Mouse (Mus musculus) myocyte (in vitro differentiated cells): ENCODE measurements at regions not wholly inside any gene's neighbourhood (a gene's known extent, or its start where the extent isn't known, plus 50 kb on each side); places are given as distances from the start of the nearest gene placed in this dataset.

Source experiments
- H3K27me3 ChIP-seq: one replicate; pipeline ENCODE4 v1.6.1; 2011; ENCODE audit not compliant: control insufficient read depth, insufficient read depth, insufficient read length
- H3K36me3 ChIP-seq: one replicate; pipeline ENCODE4 v1.6.1; 2011; ENCODE audit not compliant: control insufficient read depth, insufficient read depth
- H3K4me2 ChIP-seq: one replicate; pipeline ENCODE4 v1.6.1; 2011; ENCODE audit warnings: low read depth, control low read depth
- H3K4me3 ChIP-seq: one replicate; pipeline ENCODE4 v1.5.1; 2011; ENCODE audit warnings: mild to moderate bottlenecking, control low read depth, moderate library complexity
- H3K79me2 ChIP-seq: one replicate; pipeline ENCODE4 v1.6.1; 2011; ENCODE audit not compliant: control insufficient read depth, insufficient read depth
- H3ac ChIP-seq: one replicate; pipeline ENCODE4 v1.6.1; 2011; ENCODE audit not compliant: control insufficient read depth, insufficient read length
- CEBPB ChIP-seq: IDR thresholded peaks from 2 replicates; pipeline ENCODE4 v1.6.1; 2011; ENCODE audit warnings: mild to moderate bottlenecking, moderate library complexity; ENCODE audit not compliant: poor library complexity, insufficient read depth, severe bottlenecking
- E2F4 ChIP-seq: IDR thresholded peaks from one replicate; pipeline ENCODE4 v1.6.1; 2011; ENCODE audit warnings: mild to moderate bottlenecking, control low read depth, moderate library complexity; ENCODE audit not compliant: insufficient read depth
- MAX ChIP-seq: IDR thresholded peaks from one replicate; pipeline ENCODE4 v1.6.1; 2011; ENCODE audit warnings: low read depth, mild to moderate bottlenecking, control low read depth
- MYOD1 ChIP-seq, 3 experiments: IDR thresholded peaks; one replicate each; pipeline ENCODE4 v1.6.1; 2011; ENCODE audit warnings: control low read depth in 2 of 3, low read depth in 2 of 3, mild to moderate bottlenecking in 2 of 3, moderate library complexity in 1 of 3; ENCODE audit not compliant: insufficient read length in 2 of 3, control insufficient read depth in 1 of 3
- MYOG ChIP-seq, 3 experiments: IDR thresholded peaks; one replicate each; pipeline ENCODE4 v1.6.1; 2011; ENCODE audit warnings: control low read depth in 2 of 3, low read depth in 2 of 3, mild to moderate bottlenecking in 2 of 3; ENCODE audit not compliant: insufficient read length in 2 of 3, control insufficient read depth in 1 of 3, insufficient read depth in 1 of 3
- POLR2A ChIP-seq: IDR thresholded peaks from one replicate; pipeline ENCODE4 v1.6.1; 2011; ENCODE audit warnings: low read depth, mild to moderate bottlenecking, control low read depth, moderate library complexity; ENCODE audit not compliant: insufficient read length
- POLR2AphosphoS2 ChIP-seq: IDR thresholded peaks from one replicate; pipeline ENCODE4 v1.6.1; 2011; ENCODE audit warnings: low read depth, control low read depth; ENCODE audit not compliant: insufficient read length
- REST ChIP-seq: IDR thresholded peaks from one replicate; pipeline ENCODE4 v1.6.1; 2011; ENCODE audit warnings: mild to moderate bottlenecking, control low read depth, moderate library complexity; ENCODE audit not compliant: insufficient read depth, insufficient read length
- SRF ChIP-seq: IDR thresholded peaks from one replicate; pipeline ENCODE4 v1.6.1; 2011; ENCODE audit warnings: low read depth; ENCODE audit not compliant: control insufficient read depth, insufficient read length
- TCF12 ChIP-seq: IDR thresholded peaks from one replicate; pipeline ENCODE4 v1.6.1; 2011; ENCODE audit warnings: mild to moderate bottlenecking, control low read depth; ENCODE audit not compliant: poor library complexity, insufficient read depth, severe bottlenecking
- TCF3 ChIP-seq: IDR thresholded peaks from one replicate; pipeline ENCODE4 v1.6.1; 2011; ENCODE audit warnings: low read depth, control low read depth; ENCODE audit not compliant: insufficient read length
- USF1 ChIP-seq: IDR thresholded peaks from one replicate; pipeline ENCODE4 v1.6.1; 2011; ENCODE audit warnings: low read depth, mild to moderate bottlenecking, control low read depth, moderate library complexity

- Histone ChIP-seq H3ac (no peak overlapping the region), H3K4me2 (no peak overlapping the region), H3K36me3 (no peaks in the 10 kb centered on the region), H3K27me3 (no peaks in the 10 kb centered on the region), H3K4me3 (no peak overlapping the region), H3K79me2 (no peaks in the 10 kb centered on the region)
- TF ChIP-seq POLR2A (no peak), REST (no peak), TCF12 (no peak), MYOG (IDR thresholded peaks at IDR 0.05; ENCODE audit: control insufficient read depth in 1 of 3, insufficient read depth in 1 of 3, insufficient read length in 2 of 3, low read depth in 2 of 3) (no peak), TCF3 (no peak), POLR2AphosphoS2 (no peak), MYOD1 (IDR thresholded peaks at IDR 0.05; ENCODE audit: control insufficient read depth in 1 of 3, insufficient read length in 2 of 3, low read depth in 2 of 3) (no peak), USF1 (no peak), CEBPB (no peak), MAX (no peak), E2F4 (no peak), SRF (no peak)
Observed at GRCm38 (mm10) chr12:25172450-25172849, 75.5 kb upstream of the Id2 start.

GRCm38 (mm10) chr12:25169611-25170010, 72.7 kb upstream of the Id2 start:
- Histone ChIP-seq H3K79me2 (no peaks in the 10 kb centered on the region), H3K4me3 (no peak overlapping the region), H3K36me3 (no peaks in the 10 kb centered on the region), H3K27me3 (no peaks in the 10 kb centered on the region), H3ac (no peak overlapping the region), H3K4me2 (no peak overlapping the region)
- TF ChIP-seq POLR2AphosphoS2 (no peak), E2F4 (no peak), POLR2A (no peak), TCF12 (no peak), MAX (no peak), MYOD1 (IDR thresholded peaks at IDR 0.05; ENCODE audit: control insufficient read depth in 1 of 3, insufficient read length in 2 of 3, low read depth in 2 of 3) (no peak), TCF3 (no peak), MYOG (IDR thresholded peaks at IDR 0.05; ENCODE audit: control insufficient read depth in 1 of 3, insufficient read depth in 1 of 3, insufficient read length in 2 of 3, low read depth in 2 of 3) (no peak), REST (no peak), USF1 (no peak), CEBPB (no peak), SRF (no peak)

DNA sequence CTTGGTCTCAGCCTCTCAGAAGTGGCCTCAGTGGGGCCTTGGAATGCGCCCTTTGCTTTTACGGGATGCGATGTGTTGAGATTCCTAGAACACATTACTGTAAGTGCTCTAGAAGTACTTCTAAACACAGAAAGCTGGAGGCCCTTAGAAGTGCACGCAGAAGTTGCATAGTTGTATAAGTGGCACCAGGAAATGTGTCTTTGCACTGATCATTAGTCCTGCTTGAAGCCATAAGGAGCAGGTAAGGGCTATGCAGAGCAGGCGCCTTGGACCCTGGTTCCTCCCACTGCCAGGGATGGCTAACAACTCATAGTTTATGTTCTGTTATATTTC, 71.2 kb upstream of the Id2 start:
- Histone ChIP-seq H3K27me3 (no peaks in the 10 kb centered on the region), H3ac (no peak overlapping the region), H3K4me3 (no peak overlapping the region), H3K4me2 (no peak overlapping the region), H3K36me3 (no peaks in the 10 kb centered on the region), H3K79me2 (no peaks in the 10 kb centered on the region)
- TF ChIP-seq POLR2AphosphoS2 (no peak), MAX (no peak)

DNA sequence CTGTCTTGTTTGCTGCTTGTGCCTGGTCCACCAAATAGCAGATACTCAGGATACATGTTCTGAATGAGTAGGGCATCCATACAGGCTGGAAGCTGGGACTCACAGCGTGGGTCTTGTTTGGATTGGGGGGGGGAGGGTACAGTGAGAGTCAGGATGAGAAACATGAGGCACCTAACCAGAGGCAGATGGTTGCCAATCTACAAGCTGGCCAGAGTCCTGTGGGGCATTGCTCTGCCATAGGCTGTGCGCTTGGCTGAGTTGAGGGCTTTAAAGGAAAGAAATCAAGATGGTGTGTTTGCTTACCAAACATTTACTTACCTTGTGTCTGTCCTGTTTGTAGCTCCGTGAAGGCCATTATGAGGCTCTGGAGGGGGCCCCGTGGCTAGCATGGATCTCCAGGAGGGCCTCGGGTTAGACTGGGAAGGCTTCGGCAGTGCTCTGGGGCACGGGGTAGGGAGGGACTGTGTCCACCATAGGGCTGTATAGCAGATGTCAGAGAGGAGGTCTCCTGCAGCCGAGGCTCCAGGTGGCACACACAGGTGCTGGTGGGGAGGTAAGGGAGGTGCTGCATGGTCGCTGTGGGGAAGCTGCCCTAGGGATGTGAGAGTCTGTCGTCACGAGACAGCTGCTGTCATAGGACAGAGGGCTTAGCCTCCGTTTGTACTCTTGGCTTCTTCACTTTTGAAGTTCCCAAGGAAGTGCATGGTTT, 70.7 kb upstream of the Id2 start:
- Histone ChIP-seq H3K79me2 (no peaks in the 10 kb centered on the region), H3ac (no peak overlapping the region), H3K27me3 (no peaks in the 10 kb centered on the region), H3K4me3 (no peak overlapping the region), H3K36me3 (no peaks in the 10 kb centered on the region), H3K4me2 (no peak overlapping the region)
- TF ChIP-seq REST (no peak), TCF3 (no peak), MAX (no peak), CEBPB (no peak), MYOG (IDR thresholded peaks at IDR 0.05; ENCODE audit: control insufficient read depth in 1 of 3, insufficient read depth in 1 of 3, insufficient read length in 2 of 3, low read depth in 2 of 3) (no peak), SRF (no peak), MYOD1 (IDR thresholded peaks at IDR 0.05; ENCODE audit: control insufficient read depth in 1 of 3, insufficient read length in 2 of 3, low read depth in 2 of 3) (no peak), POLR2A (no peak), E2F4 (no peak), TCF12 (no peak), POLR2AphosphoS2 (no peak), USF1 (no peak)

DNA sequence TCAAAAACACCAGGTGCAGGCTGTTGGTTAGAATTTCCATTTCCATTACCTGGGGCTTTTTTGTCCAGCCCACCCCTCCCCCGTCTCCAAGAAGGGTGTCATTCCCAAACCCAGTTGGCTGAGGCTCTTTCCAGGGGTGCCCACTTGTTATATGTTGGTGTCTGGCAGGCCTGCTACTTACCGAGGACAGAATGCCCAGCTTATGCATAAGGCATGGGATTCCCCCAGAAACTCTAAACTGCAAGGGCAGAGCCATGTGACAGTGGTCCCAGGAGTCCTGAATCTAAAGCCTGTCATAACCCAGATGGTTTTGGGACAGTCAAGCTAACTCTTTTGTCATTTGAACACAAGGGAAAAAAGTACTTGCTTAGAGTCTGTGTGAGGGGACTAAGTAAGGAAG, 69.6 kb upstream of the Id2 start:
- no peaks in the 10 kb centered on the region for H3K36me3 ChIP-seq
- no peaks in the 10 kb centered on the region for H3K27me3 ChIP-seq
- H3K4me3 ChIP-seq: no peak overlapping the region
- no peaks in the 10 kb centered on the region for H3K79me2 ChIP-seq
- no peak for TF ChIP-seq REST
- TF ChIP-seq E2F4: no peak
- no peak for TF ChIP-seq POLR2AphosphoS2
- TF ChIP-seq USF1: no peak
- no peak overlapping the region for H3K4me2 ChIP-seq
- no peak overlapping the region for H3ac ChIP-seq
